Mouse (Mus musculus) lung, embryonic 16.5 days (tissue): ENCODE data around the gene Pard3. TPM values are rescaled to one million over a fixed set of nuclear protein-coding genes. Genes with fewer than 3 reads are reported as not detected.

ENCODE experiments used
- ATAC-seq: fragments of 200-750 bp; cut with Nextera tagmentation; 2 replicates; pipeline ENCODE4 v1.8.0; 2017; ENCODE audit warnings: low read depth, mild to moderate bottlenecking, moderate library complexity
- H3K27ac ChIP-seq: fragments of 300-500 bp; sonication (generic); 2 replicates; pipeline ENCODE4 v1.5.1; 2014; ENCODE audit warnings: mild to moderate bottlenecking, control low read depth, low read length
- H3K27me3 ChIP-seq: fragments of 300-500 bp; sonication (generic); 2 replicates; pipeline ENCODE4 v1.6.1; 2014; ENCODE audit warnings: low read depth, low read length, mixed read lengths; ENCODE audit not compliant: control insufficient read depth, insufficient read depth
- H3K36me3 ChIP-seq: fragments of 300-500 bp; sonication (generic); 2 replicates; pipeline ENCODE4 v1.6.1; 2014; ENCODE audit warnings: low read length; ENCODE audit not compliant: control insufficient read depth, insufficient read depth
- H3K4me1 ChIP-seq: fragments of 300-500 bp; sonication (generic); replicated peaks from 2 replicates; pipeline ENCODE4 v1.6.1; 2014; ENCODE audit warnings: low read length, mixed read lengths; ENCODE audit not compliant: control insufficient read depth, insufficient read depth
- H3K4me2 ChIP-seq: fragments of 300-500 bp; sonication (generic); 2 replicates; pipeline ENCODE4 v1.6.1; 2014; ENCODE audit warnings: low read depth, low read length, control low read depth
- H3K4me3 ChIP-seq: fragments of 300-500 bp; sonication (generic); 2 replicates; pipeline ENCODE4 v1.5.1; 2014; ENCODE audit warnings: mild to moderate bottlenecking, low read length, control low read depth
- H3K9ac ChIP-seq: fragments of 300-500 bp; sonication (generic); 2 replicates; pipeline ENCODE4 v1.6.1; 2014; ENCODE audit warnings: low read length, control low read depth
- H3K9me3 ChIP-seq: fragments of 300-500 bp; sonication (generic); 2 replicates; pipeline ENCODE4 v1.6.1; 2016; ENCODE audit warnings: low read length; ENCODE audit not compliant: control insufficient read depth
- WGBS: fragments of 180-500 bp; shearing (Covaris S2); extraction: QIAGEN DNeasy Blood & Tissue Kit; methylation state at CpG from one replicate; pipeline ENCODE4 v1.1.7; 2014; 5-methylcytosine and 5-hydroxymethylcytosine counted together
- polyA plus RNA-seq: library from polyadenylated mRNA; unstranded; fragments of >200 nt; fragmentation: Nextera tagmentation; extraction: Ambion mirVana; gene quantifications from 2 replicates; pipeline ENCODE4 v1.2.1, GENCODE M21; 2015

Pard3 gene
- polyA plus RNA-seq, 1 experiment from 2014 or later, result 19.0 TPM

DNA sequence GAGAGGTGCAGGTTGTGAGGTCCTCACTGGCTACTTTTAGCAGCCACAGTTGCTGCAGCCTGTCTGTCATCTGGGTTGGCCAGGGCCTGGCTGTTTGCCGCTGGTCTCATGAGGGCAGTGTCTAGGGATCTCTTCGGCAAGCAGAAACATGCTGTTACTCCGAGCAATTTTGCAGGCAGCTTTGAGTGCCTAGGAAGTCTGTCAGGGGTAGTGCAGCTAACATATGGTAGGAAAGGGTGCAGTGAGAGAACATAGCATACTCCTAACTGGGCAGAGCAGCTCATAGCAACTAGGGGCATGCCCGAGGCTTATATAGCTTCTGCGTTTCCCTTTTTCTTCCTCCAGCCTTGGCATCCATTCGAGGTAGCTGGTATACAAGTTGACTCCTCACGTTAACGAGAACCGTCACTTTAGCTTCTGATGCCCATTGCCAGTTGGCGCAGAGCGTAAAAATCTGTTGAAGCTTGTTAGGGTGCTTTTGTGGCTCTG is 54.7 kb downstream of the Pard3 start:
- H3K9me3 ChIP-seq, result no peaks in the 10 kb centered on the region
- no peaks in the 10 kb centered on the region for H3K36me3 ChIP-seq
- H3K4me2 ChIP-seq, result no peak overlapping the region
- no peak for ATAC-seq
- H3K4me1 ChIP-seq, result peaks cover 13% of the 10 kb centered on the region
- H3K27me3 ChIP-seq, result no peaks in the 10 kb centered on the region
- H3K27ac ChIP-seq, result no peak overlapping the region
- H3K9ac ChIP-seq, result no peak overlapping the region
- WGBS, result 75% methylated on average over 11 of the region's 11 CpGs
- H3K4me3 ChIP-seq, result no peak overlapping the region

DNA sequence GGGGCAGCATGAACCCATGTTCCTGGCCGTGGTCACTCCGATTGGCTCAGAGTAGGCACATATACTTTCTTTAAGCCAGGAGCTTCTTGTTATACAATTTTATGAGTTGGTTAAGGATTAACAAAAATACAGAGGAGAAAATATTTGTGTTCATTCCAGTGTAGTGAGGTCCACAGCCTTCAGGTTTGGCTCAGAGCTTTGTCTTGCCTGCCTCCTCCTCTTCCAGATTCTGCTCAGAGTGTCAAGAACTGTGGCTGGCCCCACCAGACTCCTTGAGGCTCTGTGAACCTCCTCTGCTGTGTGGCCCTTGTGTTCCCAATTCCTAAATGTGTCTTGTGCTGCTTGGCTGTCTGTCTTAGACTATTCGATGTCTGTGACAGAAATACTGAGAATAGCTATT is 59.7 kb downstream of the Pard3 start:
- Histone ChIP-seq H3K4me3 (no peak overlapping the region), H3K4me1 (peaks cover 39% of the 10 kb centered on the region), H3K36me3 (no peaks in the 10 kb centered on the region), H3K4me2 (no peak overlapping the region), H3K9me3 (no peaks in the 10 kb centered on the region), H3K27ac (0 out of 2 replicates have a peak overlapping the region, but pooled peaks have one; percentile 9), H3K27me3 (no peaks in the 10 kb centered on the region), H3K9ac (no peak overlapping the region)
- 75% methylated on average over 3 of the region's 3 CpGs for WGBS
- ATAC-seq, result no peak

DNA sequence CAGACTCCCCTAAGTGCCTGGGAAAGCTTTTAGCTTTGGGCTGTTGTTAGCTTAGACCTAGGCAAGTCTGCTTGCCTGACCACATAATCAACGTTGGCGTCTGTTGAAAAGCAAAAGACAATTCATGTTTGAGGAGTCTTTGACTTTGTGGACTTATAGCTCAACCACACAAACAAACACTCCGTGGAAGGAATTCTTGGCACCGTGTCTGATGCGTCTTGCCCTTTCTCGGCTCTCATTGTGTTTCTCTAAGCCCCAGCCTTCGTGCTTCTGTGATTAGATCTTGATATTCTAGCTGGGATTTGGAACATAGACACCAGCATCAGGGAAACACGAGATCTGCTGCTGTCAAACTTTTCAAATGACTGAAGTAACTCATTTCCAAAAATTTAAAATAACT is 61.1 kb downstream of the Pard3 start:
- 10% methylated on average over 8 of the region's 8 CpGs for WGBS
- Histone ChIP-seq H3K4me1 (peaks cover 44% of the 10 kb centered on the region), H3K4me2 (no peak overlapping the region), H3K36me3 (no peaks in the 10 kb centered on the region), H3K27ac (peak overlapping the region; percentile 70), H3K27me3 (no peaks in the 10 kb centered on the region), H3K4me3 (no peak overlapping the region), H3K9ac (no peak overlapping the region), H3K9me3 (no peaks in the 10 kb centered on the region)
- ATAC-seq, result peak; percentile 75

DNA sequence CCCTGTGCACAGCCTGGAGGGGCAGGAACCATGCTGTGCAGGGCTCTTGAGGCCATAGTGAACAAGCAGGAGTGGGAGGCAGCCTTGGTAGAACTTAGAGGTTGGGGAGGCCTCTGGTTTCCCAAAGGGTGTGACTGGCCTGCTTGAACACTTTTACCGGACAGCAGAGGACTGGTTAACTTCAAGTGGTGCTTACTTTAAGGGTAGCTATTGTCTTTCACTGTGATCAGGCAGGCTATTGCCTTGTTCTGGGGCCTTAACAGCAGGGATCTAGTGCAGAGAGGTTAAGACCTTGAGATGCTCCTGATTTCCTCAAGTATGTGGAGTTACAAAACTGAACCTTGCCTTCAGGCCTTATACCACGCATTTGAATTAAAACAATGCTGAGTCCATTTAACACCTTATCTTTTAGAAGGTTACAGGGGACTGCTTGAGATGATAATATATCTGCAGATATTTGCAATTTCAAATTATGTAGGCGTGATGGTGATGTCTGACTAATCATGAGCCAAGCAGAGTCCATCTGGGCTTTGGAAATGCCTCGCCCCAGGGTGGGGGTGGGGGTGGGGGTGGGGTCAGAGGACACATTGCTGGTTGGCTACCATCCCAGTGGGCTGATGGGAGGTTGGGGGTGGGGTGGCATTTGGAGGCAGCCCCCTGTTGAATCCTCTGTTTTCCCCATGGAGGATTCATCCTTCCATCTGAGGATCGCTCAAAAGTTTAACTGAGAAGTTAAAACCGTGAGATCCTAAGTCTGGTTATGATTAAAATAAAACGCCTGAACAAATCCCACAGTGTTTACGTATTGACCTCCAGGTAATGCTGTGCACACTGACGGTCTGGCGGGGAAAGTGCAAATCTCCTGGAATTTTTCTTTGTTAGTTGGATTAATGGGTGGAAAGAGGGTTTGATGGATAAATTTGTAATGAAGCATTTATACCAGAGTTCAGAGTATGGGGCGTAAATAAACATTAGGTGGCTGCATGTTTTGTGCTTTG is 62.3 kb downstream of the Pard3 start:
- ATAC-seq, result peak; percentile 26; the same call in 1 of the 2 replicates
- Histone ChIP-seq H3K36me3 (no peaks in the 10 kb centered on the region), H3K4me2 (no peak overlapping the region), H3K9me3 (no peaks in the 10 kb centered on the region), H3K27me3 (no peaks in the 10 kb centered on the region), H3K4me3 (no peak overlapping the region), H3K4me1 (peaks cover 44% of the 10 kb centered on the region), H3K27ac (peak overlapping the region; percentile 70), H3K9ac (no peak overlapping the region)
- 38% methylated on average over 11 of the region's 11 CpGs for WGBS

DNA sequence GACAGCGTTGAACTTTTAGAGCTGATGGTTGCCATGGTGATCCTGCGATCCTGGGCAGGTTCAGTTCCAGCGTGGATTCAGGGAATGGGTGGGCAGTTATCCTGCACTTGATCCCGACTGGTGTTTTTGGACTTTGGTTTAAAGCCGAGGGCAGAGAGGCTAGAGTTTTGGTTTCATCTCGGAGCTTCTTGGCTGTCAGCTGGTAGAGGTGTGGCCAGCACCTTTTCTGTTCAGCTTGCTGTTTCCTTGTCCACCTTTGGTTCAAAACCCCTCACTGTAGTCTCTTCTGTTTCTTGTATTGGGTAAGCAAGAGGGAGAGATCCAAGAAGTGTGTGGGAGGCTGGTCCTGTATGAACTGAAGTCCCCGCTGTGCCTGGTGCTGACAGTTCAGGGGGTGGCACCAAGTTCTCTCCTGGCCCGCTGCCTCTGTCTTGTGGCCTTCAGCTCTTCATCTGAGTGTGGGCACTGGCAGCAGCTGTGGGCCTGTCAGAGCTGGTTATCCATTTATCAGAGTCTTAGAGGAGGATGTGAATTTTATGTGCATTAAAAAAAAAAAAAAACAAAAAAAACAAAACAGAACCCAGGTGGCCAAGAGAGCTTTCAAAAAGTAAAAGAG is 65.2 kb downstream of the Pard3 start:
- no peak overlapping the region for H3K9ac ChIP-seq
- H3K4me1 ChIP-seq, result peaks cover 33% of the 10 kb centered on the region
- no peak for ATAC-seq
- H3K27ac ChIP-seq, result no peak overlapping the region
- 36% methylated on average over 8 of the region's 8 CpGs for WGBS
- no peaks in the 10 kb centered on the region for H3K27me3 ChIP-seq
- no peaks in the 10 kb centered on the region for H3K9me3 ChIP-seq
- no peak overlapping the region for H3K4me2 ChIP-seq
- no peaks in the 10 kb centered on the region for H3K36me3 ChIP-seq
- H3K4me3 ChIP-seq, result no peak overlapping the region

DNA sequence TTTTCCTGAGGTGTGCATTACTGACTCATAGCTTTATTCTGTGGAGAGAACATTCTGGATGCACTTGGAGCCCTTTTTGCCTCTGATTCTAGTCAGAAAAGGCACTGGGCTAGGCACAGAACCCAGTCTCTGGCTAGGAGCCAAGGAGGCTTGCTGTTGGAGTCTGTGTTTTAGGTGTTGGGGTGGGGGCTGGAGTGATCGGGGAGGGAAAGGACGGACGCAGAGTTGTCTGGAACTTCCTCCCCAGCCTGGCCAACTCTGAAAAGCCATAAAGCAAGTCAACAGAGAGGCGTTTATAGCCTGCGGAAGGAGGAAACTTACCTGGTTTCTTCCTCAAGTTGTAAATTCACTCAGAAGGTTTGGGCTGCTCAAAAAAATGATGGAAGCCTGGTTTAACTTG is 70.6 kb downstream of the Pard3 start:
- no peaks in the 10 kb centered on the region for H3K27me3 ChIP-seq
- H3K27ac ChIP-seq, result no peak overlapping the region
- H3K4me1 ChIP-seq, result peaks cover 21% of the 10 kb centered on the region
- H3K36me3 ChIP-seq, result no peaks in the 10 kb centered on the region
- 45% methylated on average over 5 of the region's 5 CpGs for WGBS
- peak overlapping the region; percentile 26; the same call in 1 of the 2 replicates for H3K9ac ChIP-seq
- no peak overlapping the region for H3K4me2 ChIP-seq
- no peak for ATAC-seq
- H3K4me3 ChIP-seq, result no peak overlapping the region
- H3K9me3 ChIP-seq, result no peaks in the 10 kb centered on the region

DNA sequence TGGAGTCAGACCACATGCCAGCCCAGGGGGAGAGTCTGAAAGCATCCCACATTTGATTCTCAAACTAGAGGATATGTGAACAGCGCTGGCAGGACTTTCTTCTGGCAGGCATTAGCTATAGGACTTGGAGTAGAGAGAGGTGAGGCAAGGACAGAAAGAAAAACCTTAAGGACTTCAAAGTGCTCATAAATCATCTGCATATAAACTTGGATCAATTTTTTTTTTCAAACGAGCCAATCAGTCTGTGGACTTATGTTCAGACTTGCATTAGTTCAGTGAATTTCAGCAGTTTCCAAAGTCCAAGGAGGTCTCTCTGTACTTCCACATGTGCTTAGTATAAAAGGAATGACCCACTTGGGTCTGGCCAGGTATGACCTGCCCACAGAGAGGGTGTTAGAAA is 72.5 kb downstream of the Pard3 start:
- Histone ChIP-seq H3K9ac (no peak overlapping the region), H3K27me3 (no peaks in the 10 kb centered on the region), H3K4me1 (peaks cover 23% of the 10 kb centered on the region), H3K4me3 (no peak overlapping the region), H3K4me2 (no peak overlapping the region), H3K36me3 (no peaks in the 10 kb centered on the region), H3K9me3 (no peaks in the 10 kb centered on the region), H3K27ac (no peak overlapping the region)
- ATAC-seq, result no peak
- 44% methylated on average over 2 of the region's 2 CpGs for WGBS

DNA sequence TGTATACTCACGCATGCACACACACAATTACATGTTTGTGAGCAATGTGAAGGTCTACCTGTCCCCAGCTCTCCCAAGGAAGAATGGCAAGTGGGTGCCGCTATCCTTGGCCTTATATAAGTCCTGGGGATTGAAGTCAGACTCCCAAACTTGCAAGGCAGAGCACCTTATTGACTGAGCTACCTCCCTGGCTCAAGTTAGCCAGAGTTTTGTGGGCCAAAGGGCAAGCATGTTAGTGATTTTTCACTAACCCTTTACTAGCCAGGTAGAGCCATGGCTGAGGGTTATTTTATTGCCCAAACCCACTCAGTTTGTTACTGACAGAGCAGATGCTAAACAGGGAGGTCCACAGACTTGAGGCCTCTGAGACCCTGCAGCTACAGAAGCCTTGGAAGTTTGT is 73.1 kb downstream of the Pard3 start:
- Histone ChIP-seq H3K4me3 (no peak overlapping the region), H3K27ac (no peak overlapping the region), H3K9ac (no peak overlapping the region), H3K9me3 (no peaks in the 10 kb centered on the region), H3K36me3 (no peaks in the 10 kb centered on the region), H3K4me2 (no peak overlapping the region), H3K27me3 (no peaks in the 10 kb centered on the region), H3K4me1 (peaks cover 28% of the 10 kb centered on the region)
- ATAC-seq, result no peak
- 83% methylated on average over 2 of the region's 2 CpGs for WGBS

DNA sequence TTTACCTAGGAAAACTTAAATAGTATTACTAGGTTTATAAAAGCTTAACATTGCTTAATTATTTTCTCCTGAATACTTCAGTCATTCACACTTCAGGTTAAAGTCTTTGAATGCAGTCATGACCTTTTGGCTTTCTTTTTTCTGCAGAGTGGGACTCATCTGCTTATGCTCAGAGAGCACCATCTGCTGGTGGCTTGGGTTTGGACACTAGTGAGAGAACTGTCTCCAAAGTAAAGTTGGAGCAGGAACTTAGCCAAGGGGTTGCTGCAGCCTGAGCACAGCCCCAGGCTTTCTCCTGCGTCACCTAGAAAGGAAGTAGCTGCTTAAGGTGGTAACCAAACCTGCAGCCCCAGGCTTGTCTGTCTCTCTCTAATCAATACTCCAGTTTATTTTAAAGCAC is 75.5 kb downstream of the Pard3 start:
- Histone ChIP-seq H3K4me2 (no peak overlapping the region), H3K27ac (no peak overlapping the region), H3K9ac (no peak overlapping the region), H3K4me3 (no peak overlapping the region), H3K36me3 (no peaks in the 10 kb centered on the region), H3K4me1 (peaks cover 38% of the 10 kb centered on the region), H3K9me3 (no peaks in the 10 kb centered on the region), H3K27me3 (no peaks in the 10 kb centered on the region)
- peak; percentile 77 for ATAC-seq
- WGBS, result 14% methylated on average over 1 of the region's 1 CpGs
